Mouse (Mus musculus): ENCODE data around the gene Apod. TPM values are rescaled to one million over a fixed set of nuclear protein-coding genes. Genes with fewer than 3 reads are reported as not detected.
"Not testable (repeated sequence)": the region's sequence is repeated elsewhere in the genome, so short reads cannot be mapped to it uniquely, and the experiment has no call there.

Gene Apod
- polyA plus RNA-seq, 1 experiment from 2014 or later: 13.5 TPM

DNA sequence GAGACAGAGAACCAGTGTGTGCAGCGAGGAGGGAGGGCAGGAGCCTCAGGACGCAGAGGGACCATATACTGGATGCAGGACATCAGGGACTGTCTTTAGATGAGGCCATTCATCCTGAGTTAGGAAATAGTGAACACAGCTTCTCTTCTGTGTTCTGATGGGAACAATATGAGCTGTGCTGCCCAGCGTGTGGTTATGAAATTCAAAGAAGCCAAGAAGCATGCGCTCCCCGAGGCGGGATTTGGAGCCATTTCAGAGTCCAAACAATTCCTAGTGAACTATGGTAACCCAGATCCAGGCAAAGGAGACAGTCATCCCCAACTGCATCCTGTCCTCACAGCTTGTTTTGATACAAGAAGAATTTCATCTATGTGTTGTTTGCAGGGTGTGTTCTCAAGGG, 16.4 kb upstream of the Apod start:
- not testable (repeated sequence) for H3K4me1 ChIP-seq (ENCODE audit: control insufficient read depth, insufficient read depth, low read length); H3K4me2 ChIP-seq (ENCODE audit: low read depth, low read length); H3K9me3 ChIP-seq (replicated peaks; ENCODE audit: control insufficient read depth, low read length); ATAC-seq (replicated peaks; ENCODE audit: insufficient number of reproducible peaks, low FRiP score, low TSS enrichment, low read depth); H3K4me3 ChIP-seq (ENCODE audit: low read depth, low read length); H3K9ac ChIP-seq (replicated peaks; ENCODE audit: low read length); H3K27me3 ChIP-seq (ENCODE audit: control insufficient read depth, insufficient read depth, low read length); H3K27ac ChIP-seq (replicated peaks; ENCODE audit: low read depth, low read length); DNase-seq (ENCODE audit: low spot score); H3K36me3 ChIP-seq (replicated peaks; ENCODE audit: control insufficient read depth, insufficient read depth, low read depth, low read length)
- WGBS: 92% methylated on average over 6 of the region's 6 CpGs

DNA sequence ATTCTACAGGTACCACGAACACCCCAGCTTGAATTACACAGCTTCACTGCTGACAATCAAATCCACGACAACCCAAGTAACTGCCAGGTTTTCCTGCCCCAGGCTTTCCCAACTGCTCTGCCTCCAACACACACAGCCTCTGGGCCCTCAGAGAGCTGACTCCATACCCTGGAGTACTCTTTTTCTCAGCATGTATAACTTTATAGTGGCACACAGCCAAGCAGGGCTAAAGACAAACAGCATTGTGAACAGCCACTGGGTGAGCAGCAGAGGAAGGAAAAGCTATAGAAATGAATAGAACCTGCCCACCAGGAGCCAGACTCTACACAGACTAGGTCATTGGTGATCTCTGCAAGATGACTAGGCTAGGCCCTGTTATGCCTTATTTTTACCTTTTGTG, 15.1 kb upstream of the Apod start:
- no peaks in the 10 kb centered on the region for H3K36me3 ChIP-seq (replicated peaks; ENCODE audit: control insufficient read depth, insufficient read depth, low read depth, low read length)
- H3K27ac ChIP-seq (replicated peaks; ENCODE audit: low read depth, low read length): no peak overlapping the region
- DNase-seq (ENCODE audit: low spot score): no peak
- no peaks in the 10 kb centered on the region for H3K4me1 ChIP-seq (ENCODE audit: control insufficient read depth, insufficient read depth, low read length)
- H3K27me3 ChIP-seq (ENCODE audit: control insufficient read depth, insufficient read depth, low read length): no peaks in the 10 kb centered on the region
- no peak overlapping the region for H3K4me3 ChIP-seq (ENCODE audit: low read depth, low read length)
- 53% methylated on average over 2 of the region's 2 CpGs for WGBS
- H3K9me3 ChIP-seq (replicated peaks; ENCODE audit: control insufficient read depth, low read length): no peaks in the 10 kb centered on the region
- H3K9ac ChIP-seq (replicated peaks; ENCODE audit: low read length): no peak overlapping the region
- ATAC-seq (replicated peaks; ENCODE audit: insufficient number of reproducible peaks, low FRiP score, low TSS enrichment, low read depth): no peak
- no peak overlapping the region for H3K4me2 ChIP-seq (ENCODE audit: low read depth, low read length)

DNA sequence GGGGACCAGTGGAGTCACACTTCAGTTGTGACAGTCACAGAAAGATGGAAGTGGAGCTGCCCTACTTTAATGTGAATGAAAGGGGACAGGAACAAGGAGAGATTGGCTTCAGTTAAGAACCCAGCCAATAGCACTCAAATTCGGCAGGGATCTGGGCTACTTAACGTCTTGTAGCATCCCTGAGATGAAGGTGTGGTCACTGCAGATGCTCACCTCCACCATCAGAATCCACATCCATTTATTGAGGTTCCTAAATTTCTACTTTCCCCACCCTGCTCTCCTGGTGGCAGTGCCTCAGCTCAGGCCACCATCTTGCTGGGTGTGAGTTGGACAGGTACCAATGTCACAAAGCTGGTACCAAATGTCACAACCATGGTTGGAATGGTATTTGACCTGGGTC, 13.3 kb upstream of the Apod start:
- Histone ChIP-seq H3K9me3 (replicated peaks; ENCODE audit: control insufficient read depth, low read length) (no peaks in the 10 kb centered on the region), H3K4me2 (ENCODE audit: low read depth, low read length) (no peak overlapping the region), H3K27me3 (ENCODE audit: control insufficient read depth, insufficient read depth, low read length) (no peaks in the 10 kb centered on the region), H3K4me3 (ENCODE audit: low read depth, low read length) (no peak overlapping the region), H3K36me3 (replicated peaks; ENCODE audit: control insufficient read depth, insufficient read depth, low read depth, low read length) (no peaks in the 10 kb centered on the region), H3K9ac (replicated peaks; ENCODE audit: low read length) (no peak overlapping the region), H3K27ac (replicated peaks; ENCODE audit: low read depth, low read length) (no peak overlapping the region), H3K4me1 (ENCODE audit: control insufficient read depth, insufficient read depth, low read length) (no peaks in the 10 kb centered on the region)
- DNase-seq (ENCODE audit: low spot score) (no peak), ATAC-seq (replicated peaks; ENCODE audit: insufficient number of reproducible peaks, low FRiP score, low TSS enrichment, low read depth) (no peak)
- 86% methylated on average over 2 of the region's 2 CpGs for WGBS

DNA sequence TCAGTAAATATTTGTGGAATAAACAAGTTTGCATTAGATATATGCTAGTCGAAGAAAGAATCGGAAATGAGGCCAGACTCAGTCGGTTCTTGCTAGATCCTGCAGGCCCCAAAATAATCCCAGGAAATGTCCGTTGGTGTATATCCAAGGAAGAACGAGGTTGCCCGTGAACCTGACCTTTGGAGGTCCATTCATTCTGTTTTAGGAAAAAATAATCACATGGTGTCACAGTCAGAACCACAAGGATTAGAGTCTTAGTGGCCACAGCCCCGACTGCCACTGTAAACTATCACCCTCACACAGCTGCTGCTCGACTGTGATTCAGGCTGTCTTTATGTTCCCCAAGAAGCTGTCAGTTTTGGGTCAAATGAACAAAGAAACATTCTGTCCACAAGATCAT, 12.8 kb upstream of the Apod start:
- Histone ChIP-seq H3K27me3 (ENCODE audit: control insufficient read depth, insufficient read depth, low read length) (no peaks in the 10 kb centered on the region), H3K36me3 (replicated peaks; ENCODE audit: control insufficient read depth, insufficient read depth, low read depth, low read length) (no peaks in the 10 kb centered on the region), H3K27ac (replicated peaks; ENCODE audit: low read depth, low read length) (no peak overlapping the region), H3K4me3 (ENCODE audit: low read depth, low read length) (no peak overlapping the region), H3K9me3 (replicated peaks; ENCODE audit: control insufficient read depth, low read length) (no peaks in the 10 kb centered on the region), H3K4me1 (ENCODE audit: control insufficient read depth, insufficient read depth, low read length) (no peaks in the 10 kb centered on the region), H3K4me2 (ENCODE audit: low read depth, low read length) (no peak overlapping the region), H3K9ac (replicated peaks; ENCODE audit: low read length) (no peak overlapping the region)
- DNase-seq (ENCODE audit: low spot score) (no peak), ATAC-seq (replicated peaks; ENCODE audit: insufficient number of reproducible peaks, low FRiP score, low TSS enrichment, low read depth) (no peak)
- WGBS: 80% methylated on average over 8 of the region's 8 CpGs

GRCm38 (mm10) chr16:31326679-31327078, 12.1 kb upstream of the Apod start:
- 60% methylated on average over 8 of the region's 8 CpGs for WGBS
- Histone ChIP-seq H3K27me3 (ENCODE audit: control insufficient read depth, insufficient read depth, low read length) (no peaks in the 10 kb centered on the region), H3K36me3 (replicated peaks; ENCODE audit: control insufficient read depth, insufficient read depth, low read depth, low read length) (no peaks in the 10 kb centered on the region), H3K4me1 (ENCODE audit: control insufficient read depth, insufficient read depth, low read length) (no peaks in the 10 kb centered on the region), H3K9me3 (replicated peaks; ENCODE audit: control insufficient read depth, low read length) (no peaks in the 10 kb centered on the region), H3K9ac (replicated peaks; ENCODE audit: low read length) (no peak overlapping the region), H3K27ac (replicated peaks; ENCODE audit: low read depth, low read length) (no peak overlapping the region), H3K4me3 (ENCODE audit: low read depth, low read length) (no peak overlapping the region), H3K4me2 (ENCODE audit: low read depth, low read length) (no peak overlapping the region)
- DNase-seq (ENCODE audit: low spot score): no peak
- ATAC-seq (replicated peaks; ENCODE audit: insufficient number of reproducible peaks, low FRiP score, low TSS enrichment, low read depth): no peak

- no peaks in the 10 kb centered on the region for H3K9me3 ChIP-seq (replicated peaks; ENCODE audit: control insufficient read depth, low read length)
- H3K27me3 ChIP-seq (ENCODE audit: control insufficient read depth, insufficient read depth, low read length): no peaks in the 10 kb centered on the region
- H3K4me1 ChIP-seq (ENCODE audit: control insufficient read depth, insufficient read depth, low read length): no peaks in the 10 kb centered on the region
- H3K9ac ChIP-seq (replicated peaks; ENCODE audit: low read length): no peak overlapping the region
- ATAC-seq (replicated peaks; ENCODE audit: insufficient number of reproducible peaks, low FRiP score, low TSS enrichment, low read depth): no peak
- no peak for DNase-seq (ENCODE audit: low spot score)
- no peak overlapping the region for H3K27ac ChIP-seq (replicated peaks; ENCODE audit: low read depth, low read length)
- WGBS: 54% methylated on average over 5 of the region's 5 CpGs
- H3K4me2 ChIP-seq (ENCODE audit: low read depth, low read length): no peak overlapping the region
- H3K36me3 ChIP-seq (replicated peaks; ENCODE audit: control insufficient read depth, insufficient read depth, low read depth, low read length): no peaks in the 10 kb centered on the region
- no peak overlapping the region for H3K4me3 ChIP-seq (ENCODE audit: low read depth, low read length)
These were observed 11.4 kb upstream of the Apod start for GRCm38 (mm10) chr16:31325966-31326365.

GRCm38 (mm10) chr16:31325120-31325519, 10.5 kb upstream of the Apod start:
- Histone ChIP-seq H3K4me2 (ENCODE audit: low read depth, low read length) (no peak overlapping the region), H3K36me3 (replicated peaks; ENCODE audit: control insufficient read depth, insufficient read depth, low read depth, low read length) (no peaks in the 10 kb centered on the region), H3K9me3 (replicated peaks; ENCODE audit: control insufficient read depth, low read length) (no peaks in the 10 kb centered on the region), H3K27ac (replicated peaks; ENCODE audit: low read depth, low read length) (no peak overlapping the region), H3K27me3 (ENCODE audit: control insufficient read depth, insufficient read depth, low read length) (no peaks in the 10 kb centered on the region), H3K9ac (replicated peaks; ENCODE audit: low read length) (no peak overlapping the region), H3K4me1 (ENCODE audit: control insufficient read depth, insufficient read depth, low read length) (no peaks in the 10 kb centered on the region), H3K4me3 (ENCODE audit: low read depth, low read length) (no peak overlapping the region)
- ATAC-seq (replicated peaks; ENCODE audit: insufficient number of reproducible peaks, low FRiP score, low TSS enrichment, low read depth): no peak
- 97% methylated on average over 14 of the region's 14 CpGs for WGBS
- DNase-seq (ENCODE audit: low spot score): no peak

DNA sequence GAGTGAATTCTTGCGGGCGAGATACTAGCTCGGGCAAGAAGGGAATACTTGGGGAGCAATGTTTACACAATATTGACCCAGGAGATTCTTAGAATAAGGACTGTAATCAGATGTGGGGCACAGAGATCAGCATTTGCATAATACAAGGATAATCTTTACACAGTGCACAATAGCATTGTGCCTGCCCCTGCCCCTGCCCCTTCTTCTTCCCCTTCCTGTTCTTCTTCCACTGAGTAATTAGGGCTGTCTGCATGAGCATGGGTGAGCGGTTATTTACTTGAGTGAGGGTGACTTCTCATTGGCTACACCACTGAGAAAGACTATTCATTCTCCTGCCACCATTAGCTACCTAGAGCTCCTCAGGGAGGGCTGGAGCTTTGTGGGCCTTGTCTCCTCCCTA, 6.9 kb upstream of the Apod start:
- no peaks in the 10 kb centered on the region for H3K27me3 ChIP-seq (ENCODE audit: control insufficient read depth, insufficient read depth, low read length)
- H3K27ac ChIP-seq (replicated peaks; ENCODE audit: low read depth, low read length): no peak overlapping the region
- H3K4me3 ChIP-seq (ENCODE audit: low read depth, low read length): no peak overlapping the region
- no peaks in the 10 kb centered on the region for H3K9me3 ChIP-seq (replicated peaks; ENCODE audit: control insufficient read depth, low read length)
- WGBS: 70% methylated on average over 4 of the region's 4 CpGs
- H3K36me3 ChIP-seq (replicated peaks; ENCODE audit: control insufficient read depth, insufficient read depth, low read depth, low read length): no peaks in the 10 kb centered on the region
- no peaks in the 10 kb centered on the region for H3K4me1 ChIP-seq (ENCODE audit: control insufficient read depth, insufficient read depth, low read length)
- ATAC-seq (replicated peaks; ENCODE audit: insufficient number of reproducible peaks, low FRiP score, low TSS enrichment, low read depth) (no peak), DNase-seq (ENCODE audit: low spot score) (no peak)
- no peak overlapping the region for H3K9ac ChIP-seq (replicated peaks; ENCODE audit: low read length)
- no peak overlapping the region for H3K4me2 ChIP-seq (ENCODE audit: low read depth, low read length)

DNA sequence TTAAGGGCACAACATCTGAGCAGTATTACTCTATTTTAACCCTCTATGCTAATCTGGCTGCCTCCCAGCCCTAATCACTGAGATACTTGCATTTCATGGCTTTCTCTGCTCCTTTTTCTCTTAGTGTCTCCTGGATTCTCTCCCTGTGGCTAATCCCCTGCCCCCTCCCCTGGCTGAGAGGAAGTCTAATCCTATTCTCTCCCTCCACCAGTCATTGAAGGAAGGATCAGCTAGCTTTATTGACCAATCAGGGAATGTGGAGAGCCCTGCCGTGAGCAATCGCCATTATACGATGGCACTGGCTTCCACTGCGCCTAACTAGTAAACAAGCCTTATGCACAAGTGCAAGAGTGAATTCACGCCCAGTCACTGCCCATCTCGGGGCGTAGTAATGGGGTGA, 6.3 kb upstream of the Apod start:
- Histone ChIP-seq H3K4me3 (ENCODE audit: low read depth, low read length) (no peak overlapping the region), H3K9me3 (replicated peaks; ENCODE audit: control insufficient read depth, low read length) (no peaks in the 10 kb centered on the region), H3K4me1 (ENCODE audit: control insufficient read depth, insufficient read depth, low read length) (no peaks in the 10 kb centered on the region), H3K36me3 (replicated peaks; ENCODE audit: control insufficient read depth, insufficient read depth, low read depth, low read length) (no peaks in the 10 kb centered on the region), H3K9ac (replicated peaks; ENCODE audit: low read length) (no peak overlapping the region), H3K27ac (replicated peaks; ENCODE audit: low read depth, low read length) (no peak overlapping the region), H3K27me3 (ENCODE audit: control insufficient read depth, insufficient read depth, low read length) (no peaks in the 10 kb centered on the region), H3K4me2 (ENCODE audit: low read depth, low read length) (no peak overlapping the region)
- WGBS: 80% methylated on average over 7 of the region's 7 CpGs
- DNase-seq (ENCODE audit: low spot score) (no peak), ATAC-seq (replicated peaks; ENCODE audit: insufficient number of reproducible peaks, low FRiP score, low TSS enrichment, low read depth) (no peak)

All from embryonic facial prominence, embryonic 11.5 days (tissue).